Mouse (Mus musculus) cerebellum, postnatal 25 days (tissue): ENCODE data around the gene Arhgap10.

Source experiments
- DNase-seq, 2 experiments: peaks; one replicate each; pipeline ENCODE4 v3.0.0; 2021; ENCODE audit warnings: mixed read lengths in 2 of 2

Gene Arhgap10

GRCm38 (mm10) chr8:77515786-77516185 is 2.0 kb downstream of the Arhgap10 start:
- DNase-seq, result peak; percentile 60 to 73

GRCm38 (mm10) chr8:77515201-77515600 is 2.6 kb downstream of the Arhgap10 start:
- DNase-seq, result peak in 1 of 2 experiments; percentile 37

- no peak for DNase-seq
These were observed 5.8 kb downstream of the Arhgap10 start for GRCm38 (mm10) chr8:77511750-77512493.

GRCm38 (mm10) chr8:77510426-77510825 is 7.3 kb downstream of the Arhgap10 start:
- no peak for DNase-seq

- DNase-seq, result no peak
These were observed 8.7 kb downstream of the Arhgap10 start for GRCm38 (mm10) chr8:77509044-77509443.

GRCm38 (mm10) chr8:77507510-77508035 is 10.2 kb downstream of the Arhgap10 start:
- DNase-seq, result no peak

- DNase-seq, result no peak
These were observed 11.2 kb downstream of the Arhgap10 start for GRCm38 (mm10) chr8:77506539-77506938.

- DNase-seq, result no peak
These were observed 15.2 kb downstream of the Arhgap10 start for GRCm38 (mm10) chr8:77502547-77502946.

GRCm38 (mm10) chr8:77501131-77501530 is 16.6 kb downstream of the Arhgap10 start:
- no peak for DNase-seq

- DNase-seq, result no peak
These were observed 17.5 kb downstream of the Arhgap10 start for GRCm38 (mm10) chr8:77500264-77500663.

GRCm38 (mm10) chr8:77497442-77497841 is 20.3 kb downstream of the Arhgap10 start:
- DNase-seq, result no peak

- DNase-seq, result no peak
These were observed 21.5 kb downstream of the Arhgap10 start for GRCm38 (mm10) chr8:77496253-77496652.

- DNase-seq, result no peak
These were observed 23.1 kb downstream of the Arhgap10 start for GRCm38 (mm10) chr8:77494376-77495328.

GRCm38 (mm10) chr8:77492356-77493058 is 25.2 kb downstream of the Arhgap10 start:
- DNase-seq, result no peak

GRCm38 (mm10) chr8:77491231-77491923 is 26.4 kb downstream of the Arhgap10 start:
- DNase-seq, result no peak

- no peak for DNase-seq
These were observed 27.5 kb downstream of the Arhgap10 start for GRCm38 (mm10) chr8:77490095-77490781.

- no peak for DNase-seq
These were observed 28.5 kb downstream of the Arhgap10 start for GRCm38 (mm10) chr8:77489235-77489634.

- no peak for DNase-seq
These were observed 29.5 kb downstream of the Arhgap10 start for GRCm38 (mm10) chr8:77488215-77488606.

GRCm38 (mm10) chr8:77487590-77488214 is 30.1 kb downstream of the Arhgap10 start:
- no peak for DNase-seq

- no peak for DNase-seq
These were observed 31.0 kb downstream of the Arhgap10 start for GRCm38 (mm10) chr8:77486749-77487148.

- DNase-seq, result peak; percentile 47 to 56
These were observed 32.9 kb downstream of the Arhgap10 start for GRCm38 (mm10) chr8:77484817-77485216.
